Mouse (Mus musculus): ENCODE results near the gene Piwil1. TPM values are rescaled to one million over a fixed set of nuclear protein-coding genes. Genes with fewer than 3 reads are reported as not detected.

Gene Piwil1
- polyA plus RNA-seq, 1 experiment from 2014 or later: 0.17 TPM

- ATAC-seq (ENCODE audit: low read depth): no peak
- H3K27me3 ChIP-seq (ENCODE audit: control insufficient read depth, insufficient read depth, low read length): no peaks in the 10 kb centered on the region
- no peaks in the 10 kb centered on the region for H3K36me3 ChIP-seq (ENCODE audit: control insufficient read depth, insufficient read depth, low read length)
- no peaks in the 10 kb centered on the region for H3K9me3 ChIP-seq (ENCODE audit: control insufficient read depth, low read length)
- WGBS: 88% methylated on average over 8 of the region's 8 CpGs
- H3K4me2 ChIP-seq (ENCODE audit: low read depth, low read length): no peak overlapping the region
- no peak overlapping the region for H3K9ac ChIP-seq (replicated peaks; ENCODE audit: low read depth, low read length)
- H3K4me3 ChIP-seq (ENCODE audit: low read depth, low read length): no peak overlapping the region
- H3K4me1 ChIP-seq (ENCODE audit: control insufficient read depth, insufficient read depth, low read length): no peaks in the 10 kb centered on the region
- no peak overlapping the region for H3K27ac ChIP-seq (ENCODE audit: low read depth, low read length)
Observed at GRCm38 (mm10) chr5:128746261-128746660, 43.9 kb downstream of the Piwil1 start.

GRCm38 (mm10) chr5:128761118-128761517, 58.8 kb downstream of the Piwil1 start:
- H3K9ac ChIP-seq (replicated peaks; ENCODE audit: low read depth, low read length): no peak overlapping the region
- H3K4me2 ChIP-seq (ENCODE audit: low read depth, low read length): no peak overlapping the region
- no peaks in the 10 kb centered on the region for H3K27me3 ChIP-seq (ENCODE audit: control insufficient read depth, insufficient read depth, low read length)
- H3K4me1 ChIP-seq (ENCODE audit: control insufficient read depth, insufficient read depth, low read length): no peaks in the 10 kb centered on the region
- H3K27ac ChIP-seq (ENCODE audit: low read depth, low read length): no peak overlapping the region
- ATAC-seq (ENCODE audit: low read depth): no peak
- 40% methylated on average over 8 of the region's 8 CpGs for WGBS
- no peaks in the 10 kb centered on the region for H3K9me3 ChIP-seq (ENCODE audit: control insufficient read depth, low read length)
- no peaks in the 10 kb centered on the region for H3K36me3 ChIP-seq (ENCODE audit: control insufficient read depth, insufficient read depth, low read length)
- no peak overlapping the region for H3K4me3 ChIP-seq (ENCODE audit: low read depth, low read length)

- no peak for ATAC-seq (ENCODE audit: low read depth)
- WGBS: 6% methylated on average over 10 of the region's 10 CpGs
- H3K27ac ChIP-seq (ENCODE audit: low read depth, low read length): no peak overlapping the region
- no peak overlapping the region for H3K4me3 ChIP-seq (ENCODE audit: low read depth, low read length)
- no peaks in the 10 kb centered on the region for H3K27me3 ChIP-seq (ENCODE audit: control insufficient read depth, insufficient read depth, low read length)
- H3K36me3 ChIP-seq (ENCODE audit: control insufficient read depth, insufficient read depth, low read length): no peaks in the 10 kb centered on the region
- H3K9ac ChIP-seq (replicated peaks; ENCODE audit: low read depth, low read length): no peak overlapping the region
- no peaks in the 10 kb centered on the region for H3K4me1 ChIP-seq (ENCODE audit: control insufficient read depth, insufficient read depth, low read length)
- peak overlapping the region; percentile 21; the same call in 1 of the 2 replicates for H3K4me2 ChIP-seq (ENCODE audit: low read depth, low read length)
- no peaks in the 10 kb centered on the region for H3K9me3 ChIP-seq (ENCODE audit: control insufficient read depth, low read length)
Observed at GRCm38 (mm10) chr5:128769026-128769631, 66.8 kb downstream of the Piwil1 start.

- Histone ChIP-seq H3K4me3 (ENCODE audit: low read depth, low read length) (no peak overlapping the region), H3K36me3 (ENCODE audit: control insufficient read depth, insufficient read depth, low read length) (no peaks in the 10 kb centered on the region), H3K27ac (ENCODE audit: low read depth, low read length) (no peak overlapping the region), H3K9ac (replicated peaks; ENCODE audit: low read depth, low read length) (no peak overlapping the region), H3K27me3 (ENCODE audit: control insufficient read depth, insufficient read depth, low read length) (no peaks in the 10 kb centered on the region), H3K9me3 (ENCODE audit: control insufficient read depth, low read length) (no peaks in the 10 kb centered on the region), H3K4me1 (ENCODE audit: control insufficient read depth, insufficient read depth, low read length) (no peaks in the 10 kb centered on the region), H3K4me2 (ENCODE audit: low read depth, low read length) (no peak overlapping the region)
- ATAC-seq (ENCODE audit: low read depth): no peak
- 70% methylated on average over 2 of the region's 2 CpGs for WGBS
Observed at GRCm38 (mm10) chr5:128776386-128776785, 74.1 kb downstream of the Piwil1 start.

- 72% methylated on average over 22 of the region's 22 CpGs for WGBS
- Histone ChIP-seq H3K36me3 (ENCODE audit: control insufficient read depth, insufficient read depth, low read length) (no peaks in the 10 kb centered on the region), H3K4me2 (ENCODE audit: low read depth, low read length) (no peak overlapping the region), H3K9me3 (ENCODE audit: control insufficient read depth, low read length) (no peaks in the 10 kb centered on the region), H3K4me3 (ENCODE audit: low read depth, low read length) (no peak overlapping the region), H3K4me1 (ENCODE audit: control insufficient read depth, insufficient read depth, low read length) (no peaks in the 10 kb centered on the region), H3K9ac (replicated peaks; ENCODE audit: low read depth, low read length) (no peak overlapping the region), H3K27me3 (ENCODE audit: control insufficient read depth, insufficient read depth, low read length) (no peaks in the 10 kb centered on the region), H3K27ac (ENCODE audit: low read depth, low read length) (no peak overlapping the region)
- ATAC-seq (ENCODE audit: low read depth): no peak
Observed at GRCm38 (mm10) chr5:128781621-128782020, 79.3 kb downstream of the Piwil1 start.

GRCm38 (mm10) chr5:128800592-128800991, 98.3 kb downstream of the Piwil1 start:
- WGBS: 100% methylated on average over 5 of the region's 5 CpGs
- no peaks in the 10 kb centered on the region for H3K27me3 ChIP-seq (ENCODE audit: control insufficient read depth, insufficient read depth, low read length)
- H3K4me3 ChIP-seq (ENCODE audit: low read depth, low read length): no peak overlapping the region
- ATAC-seq (ENCODE audit: low read depth): no peak
- no peak overlapping the region for H3K4me2 ChIP-seq (ENCODE audit: low read depth, low read length)
- H3K9ac ChIP-seq (replicated peaks; ENCODE audit: low read depth, low read length): no peak overlapping the region
- peaks cover 2% of the 10 kb centered on the region; the same call in 1 of the 2 replicates for H3K36me3 ChIP-seq (ENCODE audit: control insufficient read depth, insufficient read depth, low read length)
- H3K9me3 ChIP-seq (ENCODE audit: control insufficient read depth, low read length): no peaks in the 10 kb centered on the region
- H3K27ac ChIP-seq (ENCODE audit: low read depth, low read length): no peak overlapping the region
- H3K4me1 ChIP-seq (ENCODE audit: control insufficient read depth, insufficient read depth, low read length): no peaks in the 10 kb centered on the region

Other genes with a start within 250 kb of the Piwil1 start
- 2.6 and 4.4 TPM in 2 replicates for gene Fzd10, start 101.7 kb upstream of the Piwil1 start, polyA plus RNA-seq (2014; fragmentation: Nextera tagmentation; extraction: Ambion mirVana)